Mouse (Mus musculus) thymus, postnatal 25 days (tissue): ENCODE measurements around the gene Tspan11.

Experiments used
- DNase-seq: peaks from one replicate; pipeline ENCODE4 v3.0.0; 2022

The Tspan11 gene

DNA sequence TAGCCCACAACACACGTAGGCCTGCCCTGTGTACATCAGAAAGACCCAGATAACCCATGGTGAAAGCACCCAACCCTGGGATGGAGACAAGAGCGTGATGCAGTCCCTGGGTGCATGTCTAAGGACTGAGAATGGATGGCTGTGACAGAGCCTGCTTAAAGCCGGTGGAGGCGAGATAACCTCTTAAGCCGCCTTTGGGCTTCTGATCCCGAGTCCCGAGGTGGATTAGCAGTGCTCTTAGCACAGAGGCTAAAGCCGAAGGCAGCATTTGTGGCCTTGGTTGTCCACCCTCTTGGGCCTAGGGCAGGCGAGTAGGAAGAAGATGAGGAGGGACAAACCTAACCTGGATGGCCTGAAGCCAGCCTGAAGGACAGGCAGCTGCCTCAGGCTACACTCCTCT lies 61.3 kb downstream of the Tspan11 start:
- no peak for DNase-seq

DNA sequence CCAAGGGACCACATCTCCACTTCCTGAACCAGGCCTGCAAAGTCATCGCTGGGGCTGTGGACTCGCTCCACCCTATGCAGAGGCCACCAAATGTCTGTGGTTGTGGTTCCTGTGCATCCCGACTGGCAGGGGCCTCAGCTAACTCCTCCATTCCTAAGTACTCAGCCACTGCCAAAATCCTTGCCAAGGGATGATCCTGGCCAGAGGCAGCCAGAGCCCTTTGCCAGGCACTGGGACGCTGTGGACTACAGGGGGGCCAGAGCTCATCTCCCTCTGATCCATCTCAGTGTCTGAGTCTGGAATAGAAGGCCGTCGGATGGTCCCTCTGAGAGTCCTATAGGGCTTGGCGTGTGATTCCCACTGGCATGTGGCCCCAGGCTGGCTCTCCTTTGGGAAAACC lies 62.5 kb downstream of the Tspan11 start:
- no peak for DNase-seq

- DNase-seq = no peak
Observed at GRCm38 (mm10) chr6:127953071-127953470, 65.7 kb downstream of the Tspan11 start.

- DNase-seq = no peak
Observed at GRCm38 (mm10) chr6:127956172-127956571, 68.8 kb downstream of the Tspan11 start.

DNA sequence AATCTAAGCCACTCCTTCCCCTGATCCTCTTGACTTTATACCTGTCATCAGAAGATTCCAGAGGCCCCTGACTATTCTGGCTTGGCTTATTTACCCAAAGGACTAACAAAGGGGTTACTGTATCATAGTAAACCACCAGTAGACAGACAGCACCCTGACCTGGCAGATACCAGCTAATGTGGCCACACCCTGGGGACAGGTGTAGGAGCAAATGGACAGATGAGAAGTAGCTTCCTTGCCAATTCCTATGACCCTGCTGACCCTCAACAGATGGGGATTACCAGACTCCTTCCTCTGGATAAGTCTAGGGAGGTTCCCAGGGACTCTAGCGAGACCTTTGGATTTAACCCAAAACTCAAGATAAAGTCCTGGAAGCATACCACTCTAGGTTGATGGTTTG lies 72.8 kb downstream of the Tspan11 start:
- DNase-seq = no peak

- DNase-seq = no peak
Observed at GRCm38 (mm10) chr6:127965497-127965896, 78.1 kb downstream of the Tspan11 start.

GRCm38 (mm10) chr6:127969709-127970108 lies 82.3 kb downstream of the Tspan11 start:
- no peak for DNase-seq

- DNase-seq = peak; percentile 81
Observed at GRCm38 (mm10) chr6:127970120-127970519, 82.7 kb downstream of the Tspan11 start.

GRCm38 (mm10) chr6:127970848-127971247 lies 83.5 kb downstream of the Tspan11 start:
- DNase-seq = no peak

- no peak for DNase-seq
Observed at GRCm38 (mm10) chr6:127971931-127972330, 84.5 kb downstream of the Tspan11 start.

DNA sequence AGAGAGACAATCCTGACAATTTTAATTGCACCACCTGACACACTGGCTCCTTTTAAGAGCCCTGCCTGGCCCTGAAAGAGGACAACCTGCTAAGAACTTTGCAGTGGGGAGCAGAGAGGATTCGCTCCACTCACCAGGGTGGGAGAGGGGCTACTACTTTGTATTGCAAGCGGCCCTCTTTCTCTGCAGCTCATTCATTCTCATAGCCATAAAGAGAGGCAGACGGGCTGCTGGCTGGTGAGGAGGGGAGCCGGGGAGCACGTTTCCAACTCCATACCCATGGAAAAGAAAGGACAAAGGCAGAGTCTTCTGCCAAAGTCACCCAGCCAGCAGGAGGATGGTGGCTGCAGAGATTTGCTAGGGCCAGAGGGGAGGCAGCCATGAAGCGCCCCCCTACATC lies 86.2 kb downstream of the Tspan11 start:
- DNase-seq = no peak

GRCm38 (mm10) chr6:127974000-127974399 lies 86.6 kb downstream of the Tspan11 start:
- DNase-seq = no peak

GRCm38 (mm10) chr6:127976695-127977094 lies 89.3 kb downstream of the Tspan11 start:
- no peak for DNase-seq

- DNase-seq = no peak
Observed at GRCm38 (mm10) chr6:127978941-127979340, 91.6 kb downstream of the Tspan11 start.

- no peak for DNase-seq
Observed at GRCm38 (mm10) chr6:127979831-127980230, 92.4 kb downstream of the Tspan11 start.

DNA sequence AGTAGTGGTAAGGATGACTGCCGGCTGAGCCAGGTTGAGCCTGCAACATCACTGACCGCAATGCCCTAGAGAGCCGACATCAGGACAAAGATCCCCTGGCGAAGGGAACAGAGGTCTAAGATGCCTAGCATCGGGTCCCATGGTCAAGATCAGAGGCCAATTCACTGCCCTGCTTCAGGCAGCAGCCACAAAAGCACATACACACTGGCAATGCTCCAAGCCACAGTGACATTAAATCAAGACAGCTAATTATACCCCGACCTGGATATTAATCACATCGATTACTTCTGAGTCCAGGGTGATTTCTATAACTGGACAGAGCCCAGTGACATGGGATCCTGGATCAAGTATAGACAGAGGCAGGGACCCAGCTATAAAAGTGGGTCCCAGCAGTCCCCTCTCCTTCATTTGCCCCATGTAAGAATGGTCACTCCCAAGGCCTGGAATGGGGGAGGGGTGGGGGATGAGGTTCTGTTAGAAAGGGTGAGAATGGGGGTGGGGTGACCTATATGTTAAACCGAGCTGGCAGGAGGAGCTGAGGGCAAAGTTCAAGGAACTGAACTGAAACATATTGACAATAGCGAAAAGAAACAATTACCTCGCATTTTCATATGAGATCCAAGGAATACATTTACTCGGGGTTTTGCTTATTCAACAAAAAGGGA lies 93.1 kb downstream of the Tspan11 start:
- no peak for DNase-seq

- DNase-seq = no peak
Observed at GRCm38 (mm10) chr6:127981176-127981575, 93.8 kb downstream of the Tspan11 start.

DNA sequence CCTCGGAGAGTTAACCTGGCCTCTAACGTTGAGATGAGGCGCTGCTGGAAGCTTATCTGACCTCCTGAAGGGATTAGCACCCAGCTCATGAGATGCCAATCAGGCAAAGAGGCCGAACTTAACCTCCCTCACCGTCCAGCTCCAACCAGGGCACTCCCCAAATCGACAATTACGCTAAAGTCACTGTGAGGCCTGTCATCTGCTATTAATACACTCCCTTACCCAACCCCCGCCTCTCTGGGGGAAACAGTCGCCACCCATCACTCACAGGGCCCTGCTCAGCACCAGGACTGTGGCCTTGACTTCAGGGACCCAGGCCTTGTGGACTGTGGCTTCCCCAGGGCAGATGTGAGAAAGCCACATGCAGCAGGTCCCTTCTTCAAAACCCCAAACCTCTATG lies 99.0 kb downstream of the Tspan11 start:
- DNase-seq = no peak

GRCm38 (mm10) chr6:127987374-127987773 lies 100.0 kb downstream of the Tspan11 start:
- DNase-seq = no peak

- DNase-seq = no peak
Observed at GRCm38 (mm10) chr6:127988944-127989494, 101.6 kb downstream of the Tspan11 start.

DNA sequence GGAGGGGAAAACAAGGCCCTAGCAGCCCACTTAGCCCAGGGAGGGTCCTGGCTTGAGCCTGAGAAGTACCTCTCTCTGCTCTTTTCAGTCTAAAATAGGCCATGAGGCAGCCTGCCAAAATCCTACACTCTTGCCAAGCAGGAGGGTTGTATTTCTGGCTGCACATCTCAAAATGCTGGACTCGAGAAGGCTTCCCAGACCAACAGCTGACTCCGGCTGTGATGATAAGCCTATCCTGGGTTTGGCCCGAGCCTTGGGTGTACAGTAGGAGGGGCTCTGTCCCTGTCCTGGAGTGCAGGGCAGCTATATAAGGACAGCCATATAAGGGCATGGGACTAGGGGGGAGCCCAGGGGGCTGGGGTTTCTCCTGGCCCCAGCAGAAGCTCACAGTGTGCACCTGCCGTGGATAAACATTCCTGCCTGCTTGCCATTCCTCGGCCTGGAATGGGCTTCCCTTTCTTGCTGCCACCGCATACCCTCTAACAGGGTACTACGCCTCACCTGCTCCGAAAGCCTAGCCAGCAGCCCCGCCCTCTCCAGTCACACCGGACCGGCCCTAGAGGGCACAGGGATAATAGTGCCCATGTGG lies 102.3 kb downstream of the Tspan11 start:
- DNase-seq = no peak

- peak; percentile 52 for DNase-seq
Observed at GRCm38 (mm10) chr6:127991509-127992176, 104.3 kb downstream of the Tspan11 start.

DNA sequence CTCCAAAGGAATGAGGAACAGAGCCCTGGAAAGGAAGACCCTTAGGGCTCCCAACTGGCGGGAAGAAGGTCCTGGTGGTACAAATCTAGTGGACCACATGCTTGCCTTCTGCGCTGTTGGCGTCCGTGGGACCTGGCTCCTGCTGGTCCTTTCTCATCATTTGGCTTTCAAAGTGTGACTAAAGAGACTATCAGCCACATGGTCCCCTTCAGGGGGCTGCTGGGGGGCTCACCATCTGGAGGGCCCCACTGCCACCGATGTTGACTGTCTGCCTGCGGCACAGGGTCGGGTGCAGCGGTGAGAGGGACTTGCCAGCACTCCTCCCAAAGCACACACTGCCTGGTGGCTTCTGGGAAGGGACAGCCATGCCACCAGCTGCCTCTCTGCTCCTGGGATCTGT lies 105.6 kb downstream of the Tspan11 start:
- no peak for DNase-seq

- no peak for DNase-seq
Observed at GRCm38 (mm10) chr6:127996928-127997327, 109.5 kb downstream of the Tspan11 start.
